Mouse (Mus musculus) ES-E14 (cell line): Measurements from ENCODE around the gene Lrrc57. TPM values are rescaled to one million over a fixed set of nuclear protein-coding genes. Genes with fewer than 3 reads are reported as not detected.
"Not testable (repeated sequence)": the region's sequence is repeated elsewhere in the genome, so short reads cannot be mapped to it uniquely, and the experiment has no call there.

Experiments used
- DNase-seq: peaks from one replicate; pipeline ENCODE4 v3.0.0-alpha.2; 2013; ENCODE audit warnings: low read depth, low spot score
- H3K27ac ChIP-seq: 2 replicates; pipeline ENCODE4 v1.5.1; 2012; ENCODE audit warnings: low read depth, mild to moderate bottlenecking, low read length, moderate library complexity, mixed read lengths; ENCODE audit not compliant: poor library complexity, insufficient read depth, severe bottlenecking
- H3K36me3 ChIP-seq: 2 replicates; pipeline ENCODE4 v1.6.1; 2012; ENCODE audit warnings: mild to moderate bottlenecking, low read length, moderate library complexity, mixed read lengths; ENCODE audit not compliant: control insufficient read depth, poor library complexity, insufficient read depth, severe bottlenecking
- H3K4me1 ChIP-seq, 2 experiments: fragments of 150-350 bp in 1 of 2; sonication (generic) in 1 of 2; 2 replicates each; pipeline ENCODE4 v1.6.1; 2012; ENCODE audit warnings: low read length in 2 of 2, mild to moderate bottlenecking in 1 of 2, mixed read lengths in 1 of 2; ENCODE audit not compliant: control insufficient read depth in 2 of 2, insufficient read depth in 2 of 2, poor library complexity in 1 of 2
- H3K4me3 ChIP-seq, 2 experiments: fragments of 150-350 bp in 1 of 2; sonication (generic) in 1 of 2; 2 replicates each; pipeline ENCODE4 v1.5.1; 2012; ENCODE audit warnings: low read length in 2 of 2, low read depth in 1 of 2, mild to moderate bottlenecking in 1 of 2, mixed read lengths in 1 of 2; ENCODE audit not compliant: insufficient read depth in 1 of 2, poor library complexity in 1 of 2, severe bottlenecking in 1 of 2
- H3K9ac ChIP-seq: 2 replicates; pipeline ENCODE4 v1.6.1; 2012; ENCODE audit warnings: low read depth, mild to moderate bottlenecking, low read length, mixed read lengths; ENCODE audit not compliant: poor library complexity, insufficient read depth, severe bottlenecking
- H3K9me3 ChIP-seq: fragments of 150-350 bp; sonication (generic); 2 replicates; pipeline ENCODE4 v1.6.1; 2012; ENCODE audit warnings: low read depth, mild to moderate bottlenecking, low read length; ENCODE audit not compliant: control insufficient read depth, insufficient read depth
- CHD2 ChIP-seq: IDR thresholded peaks from 2 replicates; pipeline ENCODE4 v1.6.1; 2014; ENCODE audit warnings: mild to moderate bottlenecking, low read depth, low read length, inconsistent platforms
- HCFC1 ChIP-seq: IDR thresholded peaks from 2 replicates; pipeline ENCODE4 v1.6.1; 2012; ENCODE audit warnings: low read length, inconsistent platforms, borderline replicate concordance; ENCODE audit not compliant: insufficient read depth
- MAFK ChIP-seq: IDR thresholded peaks from 2 replicates; pipeline ENCODE4 v1.6.1; 2014; ENCODE audit warnings: mild to moderate bottlenecking, low read depth, low read length, inconsistent platforms; ENCODE audit not compliant: insufficient read depth
- ZC3H11A ChIP-seq: IDR thresholded peaks from 2 replicates; pipeline ENCODE4 v1.6.1; 2012; ENCODE audit warnings: low read depth, mild to moderate bottlenecking, inconsistent platforms, low read length, borderline replicate concordance
- ZNF384 ChIP-seq: IDR thresholded peaks from 2 replicates; pipeline ENCODE4 v1.6.1; 2012; ENCODE audit warnings: low read depth, low read length, inconsistent platforms
- in situ Hi-C, 2 experiments: fragments of 600-800 bp; cut with MboI; formaldehyde crosslinking; loops; one replicate each; pipeline ENCODE4 v1.15.1; 2025; ENCODE audit warnings: low sequenced_read_pairs in 2 of 2, inconsistent platforms in 1 of 2; ENCODE audit not compliant: unreplicated experiment in 2 of 2
- total RNA-seq: library from RNA; depleted of rRNA; stranded (reverse); fragments of 300-350 nt; gene quantifications from 2 replicates; pipeline ENCODE4 v1.2.3, GENCODE M21; 2012

The Lrrc57 gene
- total RNA-seq, 1 experiment, result 14.7 TPM

DNA sequence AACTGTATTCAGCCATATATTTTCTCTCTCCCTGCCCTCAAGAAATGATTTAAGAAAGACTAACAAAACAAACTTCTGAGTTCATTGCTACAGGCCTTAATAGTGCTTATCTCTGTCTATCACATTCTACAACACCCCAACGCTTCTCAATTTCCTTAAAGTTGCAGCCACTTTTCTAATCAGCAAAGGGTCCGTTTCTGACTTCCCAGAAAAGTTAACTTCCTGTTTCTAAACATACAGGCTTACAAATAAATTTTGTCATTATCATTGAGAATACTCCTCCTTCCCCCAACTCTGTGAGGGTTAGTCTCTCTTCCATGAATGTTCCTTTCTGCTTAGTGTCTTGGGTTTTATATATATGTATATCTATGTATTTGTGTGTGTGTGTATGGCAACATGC, 44.0 kb downstream of the Lrrc57 start:
- TF ChIP-seq HCFC1, result no peak
- no peak for TF ChIP-seq ZNF384
- no peak for TF ChIP-seq MAFK
- no peak for TF ChIP-seq CHD2
- no peak for TF ChIP-seq ZC3H11A
- Histone ChIP-seq H3K36me3 (no peaks in the 10 kb centered on the region), H3K9ac (no peak overlapping the region), H3K9me3 (no peaks in the 10 kb centered on the region), H3K4me3 (no peak overlapping the region), H3K4me1 (peaks cover 0 to 4% of the 10 kb centered on the region in 2 experiments; a peak in 1 of 4 replicates), H3K27ac (no peak overlapping the region)
- in situ Hi-C loops, result no loop called here
- DNase-seq, result no peak

DNA sequence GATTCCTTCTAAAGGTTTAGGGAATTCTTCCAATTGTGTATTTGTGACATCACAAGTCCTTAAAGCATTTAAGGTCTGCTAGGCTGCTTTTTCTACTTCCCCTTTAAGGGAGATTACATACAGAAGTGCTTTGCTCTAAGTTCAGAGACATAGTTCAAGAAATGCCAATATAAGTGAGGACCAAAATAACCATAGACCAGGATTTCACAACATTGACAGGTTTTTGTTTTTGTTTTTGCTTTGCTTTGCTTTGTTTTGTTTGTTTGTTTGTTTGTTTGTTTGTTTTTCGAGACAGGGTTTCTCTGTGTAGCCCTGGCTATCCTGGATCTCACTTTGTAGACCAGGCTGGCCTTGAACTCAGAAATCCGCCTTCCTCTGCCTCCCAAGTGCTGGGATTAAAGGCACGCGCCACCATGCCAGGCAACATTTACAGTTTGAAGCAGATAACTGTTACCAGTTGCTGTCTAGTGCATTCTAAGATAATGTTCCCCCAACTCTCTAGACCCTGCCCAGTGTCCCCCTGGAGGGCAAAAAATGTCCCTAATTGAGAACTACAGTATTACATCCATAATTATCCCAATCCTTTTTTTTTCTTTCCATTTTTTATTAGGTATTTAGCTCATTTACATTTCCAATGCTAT, 44.7 kb downstream of the Lrrc57 start:
- H3K4me3 ChIP-seq, H3K36me3 ChIP-seq, in situ Hi-C loops, DNase-seq, H3K9ac ChIP-seq, H3K27ac ChIP-seq, H3K9me3 ChIP-seq, H3K4me1 ChIP-seq: not testable (repeated sequence)

DNA sequence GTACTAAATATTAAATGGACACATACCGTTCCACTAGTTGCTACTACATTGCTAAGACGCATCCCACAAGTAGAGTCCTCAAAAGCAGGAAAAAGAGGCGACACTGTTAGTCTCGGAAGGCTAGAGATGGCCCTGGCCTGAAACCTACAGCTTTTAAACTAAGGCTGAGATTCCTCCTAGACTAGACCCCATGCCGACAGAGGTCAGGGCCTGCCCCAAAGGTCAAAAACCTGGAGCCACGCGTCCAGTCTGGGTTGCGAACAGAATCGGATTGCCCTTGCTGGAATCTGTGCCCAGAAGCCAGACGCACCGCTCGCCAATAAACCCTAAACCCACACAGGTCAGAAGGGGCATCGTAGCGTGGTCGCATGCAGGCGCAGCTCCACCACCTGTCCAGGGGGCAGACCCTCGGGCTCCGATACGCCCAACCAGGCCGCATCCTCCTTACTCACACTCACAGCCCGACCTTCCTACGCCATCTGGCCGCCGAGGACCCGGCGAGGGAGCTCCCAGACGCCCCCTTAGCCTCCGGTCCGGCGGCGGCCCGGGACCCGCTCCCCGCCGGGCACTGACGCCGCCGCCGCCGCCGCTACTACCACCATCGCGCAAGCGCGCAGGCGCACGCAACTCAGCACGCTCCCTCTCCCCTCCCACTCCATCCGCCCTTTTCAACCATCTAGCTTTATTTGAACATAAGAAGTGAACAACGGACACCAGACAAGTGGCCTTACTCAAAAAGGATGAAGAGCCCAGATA, 45.9 kb downstream of the Lrrc57 start, which contains the start of gene Zfp106:
TSS of gene Zfp106 (minus strand) at position 609 of the 756 bp plus-strand sequence.
- in situ Hi-C loops, result no loop called here
- peak within 1 kb of the TSS; percentile 85 for H3K27ac ChIP-seq
- H3K9ac ChIP-seq, result peak within 1 kb of the TSS; percentile 98
- no peaks in the 10 kb centered on the region for H3K36me3 ChIP-seq
- no peaks in the 10 kb centered on the region for H3K9me3 ChIP-seq
- peaks cover 2% of the 10 kb centered on the region in 2 experiments; a peak in 2 of 4 replicates for H3K4me1 ChIP-seq
- peak within 1 kb of the TSS; percentile 79 to 87 for H3K4me3 ChIP-seq
- TF ChIP-seq ZC3H11A (no peak), HCFC1 (peak; percentile 83), CHD2 (no peak), ZNF384 (peak; percentile 89)
- DNase-seq, result peak; percentile 80

DNA sequence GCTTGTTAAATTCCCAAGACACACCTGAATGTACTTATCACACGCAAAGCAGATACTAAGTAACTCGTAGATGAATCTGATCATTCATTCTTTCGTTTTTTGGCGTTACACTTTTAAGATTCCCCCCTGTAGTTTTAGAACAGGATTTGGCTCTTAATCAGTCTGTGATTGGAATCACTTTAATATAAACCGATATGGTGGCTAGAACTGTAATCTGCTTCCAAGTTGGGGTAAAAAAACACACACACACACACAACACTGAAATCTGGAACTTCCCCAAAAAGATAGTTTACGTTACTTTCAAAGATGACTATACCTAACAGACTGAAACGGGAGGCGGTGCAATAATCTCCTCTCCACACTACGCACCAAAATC, 46.5 kb downstream of the Lrrc57 start:
- Histone ChIP-seq H3K27ac (peak overlapping the region; percentile 85; the same call in 1 of the 2 replicates), H3K36me3 (no peaks in the 10 kb centered on the region), H3K4me3 (peak overlapping the region; percentile 79 to 87), H3K9ac (peak overlapping the region; percentile 98), H3K4me1 (peaks cover 2% of the 10 kb centered on the region in 2 experiments; a peak in 2 of 4 replicates), H3K9me3 (no peaks in the 10 kb centered on the region)
- DNase-seq, result no peak
- in situ Hi-C loops, result no loop called here
- no peak for TF ChIP-seq HCFC1
- TF ChIP-seq CHD2, result no peak
- no peak for TF ChIP-seq ZC3H11A
- TF ChIP-seq ZNF384, result no peak
- no peak for TF ChIP-seq MAFK

GRCm38 (mm10) chr2:120561524-120561923, 47.8 kb downstream of the Lrrc57 start:
- H3K27ac ChIP-seq, result no peak overlapping the region
- in situ Hi-C loops, result no loop called here
- no peaks in the 10 kb centered on the region for H3K9me3 ChIP-seq
- no peaks in the 10 kb centered on the region; the same call in 1 of the 2 replicates for H3K36me3 ChIP-seq
- peaks cover 2% of the 10 kb centered on the region in 2 experiments; a peak in 3 of 4 replicates for H3K4me1 ChIP-seq
- no peak overlapping the region; the same call in 1 of the 2 replicates for H3K9ac ChIP-seq
- peak overlapping the region in 1 of 2 experiments; percentile 22; a peak in 1 of 4 replicates for H3K4me3 ChIP-seq
- TF ChIP-seq ZNF384, result no peak
- TF ChIP-seq CHD2, result no peak
- no peak for TF ChIP-seq MAFK
- no peak for TF ChIP-seq ZC3H11A
- TF ChIP-seq HCFC1, result no peak
- DNase-seq, result no peak
